Mouse (Mus musculus) spleen, adult 18-20 months (tissue): Measurements from ENCODE around the gene Wwtr1.

Experiments used
- DNase-seq, 2 experiments: peaks; one replicate each; pipeline ENCODE4 v3.0.0; 2022; ENCODE audit warnings: mixed read lengths in 2 of 2

The Wwtr1 gene

DNA sequence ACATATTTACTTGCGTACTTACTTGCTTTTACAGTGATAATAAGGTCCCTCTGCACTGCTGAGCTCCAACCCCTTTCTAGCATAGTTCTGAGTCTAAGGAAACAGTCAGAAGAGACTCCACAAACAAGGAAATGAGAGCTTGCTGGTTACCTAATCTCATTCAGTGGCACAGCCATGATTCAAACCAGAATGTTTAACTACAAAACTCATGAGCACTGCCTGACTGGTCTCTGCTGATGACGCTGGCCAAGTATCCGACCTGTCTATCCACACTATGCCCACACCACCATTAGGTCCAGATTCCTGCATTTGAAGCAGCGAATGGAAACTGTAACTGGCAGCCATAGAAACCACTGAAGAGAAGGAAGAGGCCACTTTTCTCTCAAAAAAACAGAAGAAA, 18.3 kb downstream of the Wwtr1 start:
- no peak for DNase-seq

DNA sequence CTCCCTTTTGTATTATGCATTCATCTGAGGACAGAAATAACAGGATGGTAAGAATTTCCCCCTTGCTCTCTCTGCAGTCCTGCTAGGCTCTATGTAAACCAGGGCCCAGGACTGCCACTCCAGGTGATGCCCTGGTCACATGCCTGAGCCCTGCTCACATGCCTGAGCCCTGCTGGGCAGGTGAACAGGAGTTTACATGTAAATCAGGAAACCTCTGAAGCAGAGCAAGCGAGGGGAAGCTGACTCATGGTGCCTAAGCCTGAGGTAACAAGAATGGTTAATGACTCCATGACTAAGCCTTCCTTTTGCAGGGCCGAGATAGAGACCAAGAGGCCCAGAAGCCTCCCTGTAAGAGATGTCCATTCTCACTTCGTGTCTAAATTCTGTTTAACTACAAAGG, 20.1 kb downstream of the Wwtr1 start:
- DNase-seq: no peak

DNA sequence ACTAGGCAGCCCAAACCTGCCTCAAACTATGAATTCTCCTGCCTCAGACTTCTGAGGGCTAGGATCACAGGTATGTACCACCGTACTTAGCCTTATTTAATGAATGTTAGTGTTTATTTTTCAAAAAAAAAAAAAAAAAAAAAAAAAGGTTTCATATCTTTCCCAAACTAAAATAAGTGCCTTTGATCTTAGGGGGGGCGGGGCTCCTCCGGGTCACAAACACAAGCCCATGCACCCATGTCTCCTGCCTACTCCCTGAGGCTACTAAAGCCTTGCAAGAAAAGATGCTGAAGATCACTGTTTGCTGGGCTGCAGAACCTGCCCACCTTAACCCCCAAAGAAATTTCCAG, 20.8 kb downstream of the Wwtr1 start:
- DNase-seq: no peak

DNA sequence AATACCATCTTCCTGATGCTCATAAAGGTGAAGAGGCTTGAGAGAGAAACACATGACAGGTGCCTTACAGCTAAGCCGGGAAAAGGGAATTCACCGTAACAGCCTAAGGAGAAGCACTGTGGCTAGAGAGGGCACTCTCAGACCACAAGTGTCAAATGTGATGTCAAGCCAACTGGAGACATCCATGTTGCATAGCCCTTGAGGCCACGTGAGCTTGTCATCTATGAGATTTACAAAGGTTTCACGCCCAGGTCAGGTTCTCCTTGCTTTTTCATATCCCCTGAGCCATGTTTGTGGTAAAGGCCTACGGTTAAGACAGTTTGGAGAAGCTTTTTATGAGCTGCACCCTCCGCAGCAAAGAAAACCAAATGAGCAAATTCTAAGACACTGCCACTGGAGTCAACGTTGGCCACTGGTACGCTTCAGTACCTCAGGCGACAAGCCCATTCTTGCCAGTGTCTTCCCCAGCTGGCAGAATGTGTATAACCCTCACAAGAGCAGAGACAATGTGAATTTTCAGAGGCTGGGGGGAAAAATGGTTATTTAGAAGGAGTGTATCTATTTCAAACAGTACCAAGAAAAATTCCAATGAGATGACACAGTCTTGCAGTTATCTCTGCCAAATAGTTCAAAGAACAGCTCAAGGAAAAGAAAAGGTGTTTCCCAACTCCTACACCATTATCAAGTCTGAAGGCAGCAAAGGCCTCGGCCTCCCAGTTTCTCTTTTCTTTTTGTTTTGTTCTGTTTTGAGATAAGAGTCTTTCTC, 21.4 kb downstream of the Wwtr1 start:
- no peak for DNase-seq

- DNase-seq: no peak
These were observed 22.6 kb downstream of the Wwtr1 start for GRCm38 (mm10) chr3:57553108-57553507.

GRCm38 (mm10) chr3:57551210-57551609, 24.5 kb downstream of the Wwtr1 start:
- no peak for DNase-seq

GRCm38 (mm10) chr3:57550468-57551185, 25.1 kb downstream of the Wwtr1 start:
- DNase-seq: no peak

DNA sequence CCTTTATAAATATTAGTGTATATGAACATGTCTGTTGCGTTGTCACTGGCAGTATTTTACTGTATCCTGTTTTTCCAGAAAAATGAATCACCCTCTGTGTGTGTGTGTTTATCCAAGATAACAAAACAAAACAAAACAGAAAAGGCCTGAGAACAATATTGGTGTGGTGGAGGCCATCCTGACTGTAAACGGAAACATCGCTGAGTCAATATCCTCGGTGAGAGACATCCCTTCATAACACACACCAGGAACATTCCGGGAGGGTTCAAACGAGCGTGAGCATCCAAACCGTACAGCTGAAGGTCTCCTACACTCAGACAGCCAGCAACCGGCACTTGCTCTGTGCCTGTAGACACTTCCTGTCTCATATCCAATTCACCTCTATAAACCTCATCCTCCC, 31.6 kb downstream of the Wwtr1 start:
- no peak for DNase-seq

DNA sequence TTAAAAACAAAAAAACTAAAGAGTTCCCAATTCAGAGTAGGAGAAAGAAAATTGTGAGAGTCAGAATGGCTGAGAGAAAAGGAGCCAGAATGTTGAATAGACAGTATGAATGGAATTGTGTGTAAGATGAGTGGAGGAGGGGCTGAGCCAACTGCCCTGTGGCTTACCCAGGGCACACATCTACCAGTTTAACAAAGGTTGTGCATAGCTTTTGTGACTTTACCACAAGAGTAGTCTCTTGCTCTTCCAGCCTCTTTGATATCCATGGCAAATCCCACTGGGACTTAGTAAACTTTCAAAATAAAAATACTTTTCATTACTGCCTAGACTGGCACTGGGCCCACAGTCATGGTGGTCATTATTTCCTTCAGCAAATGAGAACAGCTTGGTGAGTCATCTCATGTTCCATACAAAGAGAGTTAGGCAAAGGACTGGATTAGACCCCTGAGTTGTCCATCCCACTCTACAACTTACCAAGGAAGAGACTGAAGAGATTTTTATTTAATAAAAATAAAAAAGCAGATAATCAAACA, 32.8 kb downstream of the Wwtr1 start:
- DNase-seq: no peak

- no peak for DNase-seq
These were observed 34.5 kb downstream of the Wwtr1 start for GRCm38 (mm10) chr3:57541205-57541604.

DNA sequence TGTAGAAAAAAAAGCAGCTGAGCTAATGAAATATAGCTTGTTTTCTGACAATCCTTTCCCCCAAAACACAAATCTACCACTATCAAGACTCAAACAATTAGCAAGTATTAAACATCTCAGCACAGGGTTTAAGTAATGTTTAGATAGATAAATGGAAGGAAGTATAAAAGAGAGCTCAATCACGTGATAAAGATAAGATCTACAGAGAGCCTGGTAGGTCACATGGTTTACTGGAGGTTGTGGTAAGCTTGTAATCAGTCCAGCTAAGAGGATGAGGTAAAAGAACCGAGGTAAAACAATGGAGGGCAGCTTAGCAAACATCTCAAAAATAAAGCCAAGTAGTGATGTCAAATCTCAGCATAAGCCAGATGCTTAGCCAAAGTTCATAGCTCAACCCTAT, 35.2 kb downstream of the Wwtr1 start:
- no peak for DNase-seq

DNA sequence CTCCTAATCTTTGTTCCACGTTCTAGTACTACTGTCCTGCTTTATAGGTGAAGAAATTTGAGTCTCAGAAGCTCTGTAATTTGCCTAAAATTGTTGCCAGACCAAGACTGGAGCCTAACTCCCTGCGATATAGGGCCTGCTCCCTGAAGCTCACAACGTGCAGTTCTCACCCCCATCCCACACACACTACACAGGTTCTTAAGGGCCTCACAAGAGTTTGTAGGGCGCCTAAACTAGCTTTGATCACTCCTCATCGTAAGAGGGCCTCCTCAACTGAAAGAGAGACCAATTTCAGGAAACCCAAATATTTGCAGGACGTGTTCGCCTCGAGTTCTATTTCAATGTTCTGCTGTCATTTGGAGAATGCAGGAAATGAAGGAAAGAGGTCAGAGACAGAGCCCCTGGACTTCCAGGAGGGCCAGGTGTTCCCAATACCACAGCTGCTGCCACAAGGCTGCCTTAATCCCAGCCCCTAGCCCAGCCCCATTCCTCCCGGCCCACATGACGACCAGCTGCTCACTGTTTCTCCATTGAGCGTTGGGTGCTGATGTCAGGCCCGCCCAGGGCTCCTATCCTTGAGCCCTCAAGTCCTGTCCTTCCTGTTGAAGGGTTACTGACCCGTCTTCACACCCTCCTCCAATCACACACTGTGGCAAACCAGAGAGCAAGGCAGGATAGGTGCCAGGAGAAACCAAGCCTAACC, 40.1 kb downstream of the Wwtr1 start:
- DNase-seq: no peak

DNA sequence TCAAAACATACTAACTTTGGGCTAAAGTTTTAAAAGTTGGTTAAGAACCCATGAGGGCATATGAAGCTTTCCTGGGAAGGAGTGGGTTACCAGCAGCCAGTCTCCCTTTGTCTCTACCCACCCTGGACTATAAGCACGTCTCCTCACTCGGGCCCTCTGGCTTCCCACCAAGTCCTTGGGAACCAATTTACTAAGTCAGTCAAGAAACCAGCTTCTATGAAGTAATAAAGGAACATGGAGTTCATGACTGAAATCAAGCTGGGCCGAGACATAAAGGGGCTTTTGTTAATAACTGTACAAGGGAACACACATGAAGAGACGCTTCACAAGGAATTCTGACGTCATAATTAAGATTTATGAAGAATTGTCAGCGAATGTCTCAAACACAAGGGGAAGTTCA, 41.3 kb downstream of the Wwtr1 start:
- DNase-seq: no peak

- DNase-seq: no peak
These were observed 41.8 kb downstream of the Wwtr1 start for GRCm38 (mm10) chr3:57533876-57534275.

- no peak for DNase-seq
These were observed 42.6 kb downstream of the Wwtr1 start for GRCm38 (mm10) chr3:57532991-57533725.

GRCm38 (mm10) chr3:57530836-57531235, 44.9 kb downstream of the Wwtr1 start:
- no peak for DNase-seq

GRCm38 (mm10) chr3:57530221-57530620, 45.5 kb downstream of the Wwtr1 start:
- no peak for DNase-seq

GRCm38 (mm10) chr3:57527154-57527553, 48.6 kb downstream of the Wwtr1 start:
- no peak for DNase-seq

DNA sequence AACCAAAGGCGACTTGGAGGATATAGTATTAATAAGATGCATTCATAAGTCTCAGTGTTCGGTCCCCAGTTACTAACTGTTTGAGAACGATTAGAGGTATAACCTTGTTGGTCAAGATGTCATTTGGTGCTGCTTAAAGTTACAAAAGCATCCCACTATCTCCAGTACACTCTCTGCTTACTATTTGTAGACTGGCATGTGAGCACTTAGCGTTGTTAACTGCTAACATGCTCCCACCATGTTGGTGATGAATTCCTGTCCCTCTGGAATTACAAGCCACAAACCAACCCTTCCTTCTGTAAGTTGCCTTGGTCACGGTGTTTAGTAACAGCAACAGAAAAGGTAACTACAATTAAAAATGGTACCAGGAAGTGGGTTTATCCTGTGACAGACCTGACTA, 52.6 kb downstream of the Wwtr1 start:
- no peak for DNase-seq

DNA sequence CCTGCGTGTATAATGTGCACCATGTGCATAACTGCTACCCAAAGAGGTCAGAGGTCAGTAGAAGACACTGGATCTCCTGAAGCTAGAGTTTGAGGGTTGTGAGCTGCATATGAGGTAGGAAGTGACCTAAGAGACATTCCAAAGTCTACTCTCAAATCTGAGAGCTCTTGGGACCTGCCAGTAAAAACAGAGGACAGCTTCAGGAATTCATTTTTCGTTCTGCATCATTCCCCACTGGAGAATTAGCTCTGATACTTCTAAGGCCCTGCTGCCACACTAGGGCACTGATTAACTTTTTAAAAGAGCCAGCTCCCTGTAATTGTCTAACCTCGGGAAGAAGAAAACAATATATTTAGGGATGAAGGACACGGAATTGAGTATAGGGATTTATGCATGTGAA, 53.8 kb downstream of the Wwtr1 start:
- DNase-seq: no peak

DNA sequence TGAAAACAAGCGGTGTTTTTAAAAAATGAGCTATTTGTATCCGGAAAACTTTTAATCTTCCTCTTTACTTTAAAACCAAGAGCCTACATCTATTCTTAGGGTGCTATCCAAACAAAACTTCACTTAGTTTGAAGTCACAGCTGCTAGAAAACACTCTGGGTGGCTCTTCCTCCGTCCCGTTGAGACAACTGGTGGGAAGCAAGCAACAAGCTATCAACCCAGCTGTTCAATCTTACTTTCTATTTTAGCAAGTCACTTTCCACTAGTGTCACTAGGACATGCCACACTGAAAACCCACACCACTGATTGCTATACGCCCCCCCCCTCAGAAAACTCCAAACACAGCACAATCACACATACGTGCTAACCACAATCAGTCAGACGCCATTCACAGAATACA, 55.7 kb downstream of the Wwtr1 start:
- DNase-seq: no peak

- no peak for DNase-seq
These were observed 59.6 kb downstream of the Wwtr1 start for GRCm38 (mm10) chr3:57516146-57516545.

DNA sequence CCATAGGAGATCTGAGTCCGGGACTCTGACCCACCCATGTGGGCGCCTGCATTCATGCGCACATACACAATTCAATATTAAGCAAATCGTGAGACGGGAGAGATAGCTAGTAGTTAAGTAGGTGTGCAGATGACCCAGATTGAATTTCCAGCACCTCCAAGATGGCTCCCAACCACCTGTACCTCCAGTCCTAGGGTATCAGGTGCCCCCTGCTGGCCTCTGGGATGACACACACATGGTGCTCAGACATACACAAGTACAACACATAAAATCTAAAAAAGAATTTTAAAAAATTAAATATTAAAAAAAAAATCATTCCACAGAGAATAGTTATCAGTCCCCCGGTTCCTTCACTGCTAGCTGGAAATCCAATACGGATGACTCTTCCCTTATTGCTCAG, 60.7 kb downstream of the Wwtr1 start:
- no peak for DNase-seq
